Mouse (Mus musculus) midbrain, embryonic 16.5 days (tissue): ENCODE measurements around the gene Nr1d1. TPM values are rescaled to one million over a fixed set of nuclear protein-coding genes. Genes with fewer than 3 reads are reported as not detected.

Source experiments
- ATAC-seq: fragments of 200-750 bp; cut with Nextera tagmentation; 2 replicates; pipeline ENCODE4 v1.8.0; 2017; ENCODE audit warnings: moderate TSS enrichment
- H3K27ac ChIP-seq: fragments of 300-500 bp; sonication (generic); 2 replicates; pipeline ENCODE4 v1.5.1; 2014; ENCODE audit warnings: mild to moderate bottlenecking, low read length, mixed read lengths
- H3K27me3 ChIP-seq: fragments of 300-500 bp; sonication (generic); 2 replicates; pipeline ENCODE4 v1.6.1; 2014; ENCODE audit warnings: low read depth, low read length, mixed read lengths; ENCODE audit not compliant: control insufficient read depth, insufficient read depth
- H3K36me3 ChIP-seq: fragments of 300-500 bp; sonication (generic); 2 replicates; pipeline ENCODE4 v1.6.1; 2014; ENCODE audit warnings: mild to moderate bottlenecking, low read length, moderate library complexity, mixed read lengths; ENCODE audit not compliant: control insufficient read depth, insufficient read depth
- H3K4me1 ChIP-seq: fragments of 300-500 bp; sonication (generic); 2 replicates; pipeline ENCODE4 v1.6.1; 2014; ENCODE audit warnings: mild to moderate bottlenecking, low read length, mixed read lengths; ENCODE audit not compliant: control insufficient read depth, insufficient read depth
- H3K4me2 ChIP-seq: fragments of 300-500 bp; sonication (generic); 2 replicates; pipeline ENCODE4 v1.6.1; 2014; ENCODE audit warnings: mild to moderate bottlenecking, low read length, mixed read lengths
- H3K4me3 ChIP-seq: fragments of 300-500 bp; sonication (generic); 2 replicates; pipeline ENCODE4 v1.5.1; 2014; ENCODE audit warnings: low read depth, mild to moderate bottlenecking, low read length, moderate library complexity, mixed read lengths
- H3K9ac ChIP-seq: fragments of 300-500 bp; sonication (generic); 2 replicates; pipeline ENCODE4 v1.6.1; 2014; ENCODE audit warnings: low read depth, low read length, mixed read lengths
- H3K9me3 ChIP-seq: fragments of 300-500 bp; sonication (generic); replicated peaks from 2 replicates; pipeline ENCODE4 v1.6.1; 2014; ENCODE audit warnings: mild to moderate bottlenecking, low read length, mixed read lengths; ENCODE audit not compliant: control insufficient read depth, poor library complexity, severe bottlenecking
- WGBS: fragments of 180-500 bp; shearing (Covaris S2); extraction: QIAGEN DNeasy Blood & Tissue Kit; methylation state at CpG from one replicate; pipeline ENCODE4 v1.1.7; 2014; 5-methylcytosine and 5-hydroxymethylcytosine counted together
- polyA plus RNA-seq: library from polyadenylated mRNA; unstranded; fragments of >200 nt; fragmentation: Nextera tagmentation; extraction: Ambion mirVana; gene quantifications from 2 replicates; pipeline ENCODE4 v1.2.1, GENCODE M21; 2015

The Nr1d1 gene
- polyA plus RNA-seq, 1 experiment from 2014 or later: 5.2 TPM

GRCm38 (mm10) chr11:98751221-98751782 lies 23.8 kb downstream of the Nr1d1 start:
- H3K27ac ChIP-seq: peak overlapping the region; percentile 97
- H3K4me2 ChIP-seq: peak overlapping the region; percentile 93
- no peak for ATAC-seq
- no peak overlapping the region for H3K4me3 ChIP-seq
- H3K4me1 ChIP-seq: peaks cover 84% of the 10 kb centered on the region
- no peaks in the 10 kb centered on the region for H3K27me3 ChIP-seq
- 17% methylated on average over 6 of the region's 6 CpGs for WGBS
- no peaks in the 10 kb centered on the region for H3K9me3 ChIP-seq
- peak overlapping the region; percentile 63 for H3K9ac ChIP-seq
- peaks cover 16% of the 10 kb centered on the region for H3K36me3 ChIP-seq

- Histone ChIP-seq H3K9ac (peak overlapping the region; percentile 63), H3K4me3 (0 out of 2 replicates have a peak overlapping the region, but pooled peaks have one; percentile 5), H3K27ac (peak overlapping the region; percentile 97), H3K4me2 (peak overlapping the region; percentile 93), H3K27me3 (no peaks in the 10 kb centered on the region), H3K36me3 (peaks cover 13% of the 10 kb centered on the region), H3K9me3 (no peaks in the 10 kb centered on the region), H3K4me1 (peaks cover 91% of the 10 kb centered on the region)
- 9% methylated on average over 17 of the region's 17 CpGs for WGBS
- peak; percentile 56 for ATAC-seq
Observed at GRCm38 (mm10) chr11:98750351-98751201, 24.6 kb downstream of the Nr1d1 start.

- peak overlapping the region; percentile 63 for H3K9ac ChIP-seq
- peak overlapping the region; percentile 97 for H3K27ac ChIP-seq
- no peaks in the 10 kb centered on the region for H3K9me3 ChIP-seq
- H3K4me3 ChIP-seq: peak overlapping the region; percentile 27
- H3K4me2 ChIP-seq: peak overlapping the region; percentile 93
- 9% methylated on average over 5 of the region's 5 CpGs for WGBS
- peaks cover 98% of the 10 kb centered on the region for H3K4me1 ChIP-seq
- no peaks in the 10 kb centered on the region for H3K27me3 ChIP-seq
- ATAC-seq: no peak
- peaks cover 13% of the 10 kb centered on the region for H3K36me3 ChIP-seq
Observed at GRCm38 (mm10) chr11:98749716-98750115, 25.4 kb downstream of the Nr1d1 start.

- no peaks in the 10 kb centered on the region for H3K9me3 ChIP-seq
- peak overlapping the region; percentile 63 for H3K9ac ChIP-seq
- H3K4me2 ChIP-seq: peak overlapping the region; percentile 93
- peaks cover 7% of the 10 kb centered on the region for H3K36me3 ChIP-seq
- peaks cover 98% of the 10 kb centered on the region for H3K4me1 ChIP-seq
- no peaks in the 10 kb centered on the region for H3K27me3 ChIP-seq
- H3K27ac ChIP-seq: peak overlapping the region; percentile 97
- H3K4me3 ChIP-seq: peak overlapping the region; percentile 27
- WGBS: 7% methylated on average over 15 of the region's 15 CpGs
- ATAC-seq: 0 out of 2 replicates have a peak, but pooled peaks have one; percentile 13
Observed at GRCm38 (mm10) chr11:98748506-98749416, 26.4 kb downstream of the Nr1d1 start.

- H3K4me1 ChIP-seq: peaks cover 93% of the 10 kb centered on the region
- peak overlapping the region; percentile 63 for H3K9ac ChIP-seq
- H3K27ac ChIP-seq: peak overlapping the region; percentile 97
- no peaks in the 10 kb centered on the region for H3K9me3 ChIP-seq
- WGBS: 6% methylated on average over 6 of the region's 6 CpGs
- peak overlapping the region; percentile 93 for H3K4me2 ChIP-seq
- no peaks in the 10 kb centered on the region for H3K27me3 ChIP-seq
- no peak for ATAC-seq
- no peaks in the 10 kb centered on the region for H3K36me3 ChIP-seq
- peak overlapping the region; percentile 27 for H3K4me3 ChIP-seq
Observed at GRCm38 (mm10) chr11:98747804-98748505, 27.2 kb downstream of the Nr1d1 start.

GRCm38 (mm10) chr11:98746855-98747693 lies 28.1 kb downstream of the Nr1d1 start:
- H3K36me3 ChIP-seq: no peaks in the 10 kb centered on the region
- 7% methylated on average over 19 of the region's 19 CpGs for WGBS
- H3K9ac ChIP-seq: peak overlapping the region; percentile 31
- H3K27ac ChIP-seq: peak overlapping the region; percentile 87
- peaks cover 86% of the 10 kb centered on the region for H3K4me1 ChIP-seq
- H3K9me3 ChIP-seq: no peaks in the 10 kb centered on the region
- H3K4me2 ChIP-seq: peak overlapping the region; percentile 93
- peak overlapping the region; percentile 22 for H3K4me3 ChIP-seq
- H3K27me3 ChIP-seq: no peaks in the 10 kb centered on the region
- peak; percentile 65 for ATAC-seq

GRCm38 (mm10) chr11:98745932-98746853 lies 28.9 kb downstream of the Nr1d1 start:
- Histone ChIP-seq H3K4me1 (peaks cover 77% of the 10 kb centered on the region), H3K9me3 (no peaks in the 10 kb centered on the region), H3K4me2 (peak overlapping the region; percentile 93), H3K4me3 (peak overlapping the region; percentile 14), H3K36me3 (no peaks in the 10 kb centered on the region), H3K27ac (peak overlapping the region; percentile 87), H3K27me3 (no peaks in the 10 kb centered on the region), H3K9ac (peak overlapping the region; percentile 31)
- ATAC-seq: no peak
- 46% methylated on average over 12 of the region's 12 CpGs for WGBS
